Mouse (Mus musculus): Measurements from ENCODE around the gene Lce3f. TPM values are rescaled to one million over a fixed set of nuclear protein-coding genes. Genes with fewer than 3 reads are reported as not detected.
A peak's percentile ranks its signal among the peaks of the same experiment; 100 is the strongest.

The Lce3f gene
- polyA plus RNA-seq, 1 experiment = not detected

DNA sequence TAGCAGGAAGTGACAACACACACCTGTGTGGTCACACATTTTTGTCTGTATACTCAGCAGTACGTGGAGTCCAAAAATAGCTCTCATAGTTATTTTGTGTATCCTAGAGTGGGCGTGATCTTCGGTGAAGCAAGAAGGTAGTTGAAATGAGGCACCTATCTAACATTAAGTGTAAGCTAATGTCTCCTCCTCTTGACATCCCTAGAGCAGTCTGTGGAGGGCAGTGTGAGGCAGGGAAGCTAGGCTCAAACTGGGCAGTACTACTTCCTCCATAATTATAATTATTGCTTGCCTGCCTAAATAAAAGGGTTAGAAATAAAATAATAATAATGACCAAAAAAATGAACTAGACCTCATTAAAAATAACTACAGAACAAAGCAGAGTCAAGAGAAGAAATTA is 8.6 kb downstream of the Lce3f start:
- Histone ChIP-seq H3K79me2 (ENCODE audit: control insufficient read depth, insufficient read depth) (no peaks in the 10 kb centered on the region), H3K79me3 (ENCODE audit: low read depth) (no peaks in the 10 kb centered on the region), H3K4me3 (ENCODE audit: insufficient read depth, poor library complexity, severe bottlenecking) (no peak overlapping the region), H3K36me3 (ENCODE audit: control insufficient read depth, insufficient read depth) (no peaks in the 10 kb centered on the region), H3K27me3 (ENCODE audit: control insufficient read depth, insufficient read depth, insufficient read length) (no peaks in the 10 kb centered on the region), H3ac (ENCODE audit: control insufficient read depth, insufficient read length, low read depth) (no peak overlapping the region)
- TF ChIP-seq MYOG (IDR thresholded peaks at IDR 0.05; ENCODE audit: control insufficient read depth, extremely low read depth, insufficient read length) = no peak
- TF ChIP-seq USF1 (IDR thresholded peaks at IDR 0.05; ENCODE audit: low read depth) = no peak
- no peak for TF ChIP-seq FOSL1 (IDR thresholded peaks at IDR 0.05; ENCODE audit: insufficient read depth, low read length, poor library complexity, severe bottlenecking)
- no peak for TF ChIP-seq MAX (IDR thresholded peaks at IDR 0.05)
- no peak for TF ChIP-seq MYOD1 (IDR thresholded peaks at IDR 0.05; ENCODE audit: control insufficient read depth, insufficient read length, low read depth)
- no peak for TF ChIP-seq CEBPB (IDR thresholded peaks at IDR 0.05; ENCODE audit: low read depth)
- TF ChIP-seq CTCF (IDR thresholded peaks at IDR 0.05; ENCODE audit: control insufficient read depth, insufficient read depth, insufficient read length) = no peak

DNA sequence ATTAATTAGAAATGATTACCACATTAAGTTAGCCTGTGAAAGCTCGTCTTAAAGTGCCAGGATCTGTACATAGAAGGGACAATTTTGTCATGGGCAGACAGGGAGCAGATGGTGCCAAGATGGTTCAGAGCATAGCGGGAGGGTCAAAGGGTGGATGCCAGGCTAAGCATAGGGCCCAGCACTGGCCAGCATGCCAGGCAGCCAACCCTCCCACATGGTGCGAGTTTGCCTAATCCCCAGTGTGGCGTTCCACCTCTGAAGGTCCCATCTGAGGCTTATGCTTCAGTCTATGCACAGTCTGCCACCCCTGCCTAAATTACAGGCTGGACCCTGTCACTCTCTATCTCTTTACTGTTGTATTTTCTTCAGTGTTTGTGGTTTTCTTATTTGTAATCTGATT is 10.8 kb downstream of the Lce3f start:
- no peak overlapping the region for H3ac ChIP-seq (ENCODE audit: control insufficient read depth, insufficient read length, low read depth)
- TF ChIP-seq MAX (IDR thresholded peaks at IDR 0.05) (no peak), MYOD1 (IDR thresholded peaks at IDR 0.05; ENCODE audit: control insufficient read depth, insufficient read length, low read depth) (no peak)
- no peaks in the 10 kb centered on the region for H3K79me3 ChIP-seq (ENCODE audit: low read depth)
- no peaks in the 10 kb centered on the region for H3K36me3 ChIP-seq (ENCODE audit: control insufficient read depth, insufficient read depth)
- H3K27me3 ChIP-seq (ENCODE audit: control insufficient read depth, insufficient read depth, insufficient read length) = no peaks in the 10 kb centered on the region
- H3K4me3 ChIP-seq (ENCODE audit: insufficient read depth, poor library complexity, severe bottlenecking) = no peak overlapping the region
- no peaks in the 10 kb centered on the region for H3K79me2 ChIP-seq (ENCODE audit: control insufficient read depth, insufficient read depth)

DNA sequence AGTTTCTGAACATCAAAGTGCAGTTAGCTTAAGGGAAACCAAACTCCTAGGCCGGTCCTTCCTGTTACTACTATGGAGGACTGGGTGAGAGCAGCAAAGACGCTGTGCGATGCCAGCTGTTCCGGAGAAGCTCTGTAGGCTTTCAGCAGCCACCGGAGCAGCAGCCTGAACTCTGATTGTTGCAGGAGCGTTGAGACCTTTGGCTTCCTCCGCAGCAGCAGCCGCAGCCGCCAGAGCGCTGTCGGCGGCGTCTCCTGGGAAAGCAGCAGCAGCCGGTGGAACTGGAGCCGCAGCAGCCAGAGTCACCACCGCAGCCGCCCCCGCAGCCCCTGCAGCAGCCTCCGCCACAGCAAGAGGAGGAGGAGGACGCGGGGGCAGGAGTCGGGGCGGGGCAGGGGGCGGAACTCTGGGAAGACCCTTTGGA is 22.4 kb downstream of the Lce3f start:
- peak overlapping the region; percentile 11 for H3K4me3 ChIP-seq (ENCODE audit: insufficient read depth, poor library complexity, severe bottlenecking)
- no peaks in the 10 kb centered on the region for H3K79me2 ChIP-seq (ENCODE audit: control insufficient read depth, insufficient read depth)
- H3ac ChIP-seq (ENCODE audit: control insufficient read depth, insufficient read length, low read depth) = peak overlapping the region; percentile 7
- TF ChIP-seq USF1 (IDR thresholded peaks at IDR 0.05; ENCODE audit: low read depth) = no peak
- TF ChIP-seq CEBPB (IDR thresholded peaks at IDR 0.05; ENCODE audit: low read depth) = no peak
- no peaks in the 10 kb centered on the region for H3K27me3 ChIP-seq (ENCODE audit: control insufficient read depth, insufficient read depth, insufficient read length)
- no peaks in the 10 kb centered on the region for H3K36me3 ChIP-seq (ENCODE audit: control insufficient read depth, insufficient read depth)
- no peaks in the 10 kb centered on the region for H3K79me3 ChIP-seq (ENCODE audit: low read depth)

DNA sequence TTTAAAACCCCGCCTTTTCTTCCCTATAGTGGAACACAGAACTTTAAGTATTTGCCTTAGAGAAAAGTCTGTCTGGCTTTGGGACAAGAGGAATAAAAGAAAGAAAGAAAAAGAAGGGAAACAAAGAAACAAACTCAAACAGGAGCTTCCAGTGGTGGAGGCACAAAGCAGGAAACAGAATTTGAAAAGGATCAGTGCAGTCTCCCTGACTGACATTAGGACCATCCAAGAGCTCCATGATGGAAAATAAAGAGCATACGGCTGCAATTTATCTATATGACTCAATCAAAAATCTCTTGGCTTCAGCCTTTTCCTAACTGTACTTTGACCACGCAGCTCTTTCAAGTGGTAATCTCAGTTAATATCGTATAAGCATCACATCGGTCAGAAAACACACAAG is 22.8 kb downstream of the Lce3f start:
- Histone ChIP-seq H3K4me3 (ENCODE audit: insufficient read depth, poor library complexity, severe bottlenecking) (no peak overlapping the region), H3K36me3 (ENCODE audit: control insufficient read depth, insufficient read depth) (no peaks in the 10 kb centered on the region), H3K27me3 (ENCODE audit: control insufficient read depth, insufficient read depth, insufficient read length) (no peaks in the 10 kb centered on the region), H3ac (ENCODE audit: control insufficient read depth, insufficient read length, low read depth) (no peak overlapping the region), H3K79me3 (ENCODE audit: low read depth) (no peaks in the 10 kb centered on the region), H3K79me2 (ENCODE audit: control insufficient read depth, insufficient read depth) (no peaks in the 10 kb centered on the region)
- TF ChIP-seq MYOD1 (IDR thresholded peaks at IDR 0.05; ENCODE audit: control insufficient read depth, insufficient read length, low read depth) = no peak
- TF ChIP-seq FOSL1 (IDR thresholded peaks at IDR 0.05; ENCODE audit: insufficient read depth, low read length, poor library complexity, severe bottlenecking) = no peak
- no peak for TF ChIP-seq MYOG (IDR thresholded peaks at IDR 0.05; ENCODE audit: control insufficient read depth, extremely low read depth, insufficient read length)
- no peak for TF ChIP-seq USF1 (IDR thresholded peaks at IDR 0.05; ENCODE audit: low read depth)
- no peak for TF ChIP-seq MAX (IDR thresholded peaks at IDR 0.05)
- TF ChIP-seq CEBPB (IDR thresholded peaks at IDR 0.05; ENCODE audit: low read depth) = no peak
- TF ChIP-seq CTCF (IDR thresholded peaks at IDR 0.05; ENCODE audit: control insufficient read depth, insufficient read depth, insufficient read length) = no peak

DNA sequence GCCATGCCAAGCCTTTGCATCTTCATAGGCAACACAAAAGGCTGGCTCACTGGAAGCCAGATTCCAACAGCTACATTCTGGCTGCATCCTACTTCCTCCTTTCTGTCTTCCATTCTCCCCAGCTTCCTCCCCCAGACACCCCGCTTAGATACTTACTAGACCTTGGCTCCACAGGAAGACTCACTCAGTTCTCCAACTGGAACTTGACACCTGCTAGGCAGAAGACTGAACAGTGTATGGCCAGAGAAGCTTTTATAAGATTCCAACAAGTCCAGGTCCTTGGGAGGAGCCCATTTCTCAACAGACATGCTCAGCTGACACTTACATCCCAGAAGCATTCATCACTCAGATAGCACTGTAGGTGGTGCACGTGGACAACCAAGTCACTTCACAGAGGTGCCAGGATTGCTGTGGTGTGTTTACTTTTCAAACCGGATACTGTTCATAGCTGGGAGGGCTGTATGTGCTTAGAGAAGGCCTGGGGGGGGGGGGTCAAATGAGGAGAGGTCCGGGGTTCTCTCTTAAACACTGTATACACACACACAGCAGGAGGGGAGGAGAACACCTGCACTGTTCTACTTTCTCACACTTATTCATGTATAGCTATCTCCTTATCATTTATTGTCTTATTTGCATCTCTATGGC is 23.6 kb downstream of the Lce3f start, which contains the start of gene Crct1:
Gene Crct1, minus strand, starts transcription at position 228 of the 645 bp plus-strand sequence.
- no peak within 1 kb of the TSS for H3K4me3 ChIP-seq (ENCODE audit: insufficient read depth, poor library complexity, severe bottlenecking)
- no peaks in the 10 kb centered on the region for H3K27me3 ChIP-seq (ENCODE audit: control insufficient read depth, insufficient read depth, insufficient read length)
- no peaks in the 10 kb centered on the region for H3K36me3 ChIP-seq (ENCODE audit: control insufficient read depth, insufficient read depth)
- no peaks in the 10 kb centered on the region for H3K79me3 ChIP-seq (ENCODE audit: low read depth)
- no peaks in the 10 kb centered on the region for H3K79me2 ChIP-seq (ENCODE audit: control insufficient read depth, insufficient read depth)
- peak within 1 kb of the TSS; percentile 7 for H3ac ChIP-seq (ENCODE audit: control insufficient read depth, insufficient read length, low read depth)
- TF ChIP-seq CEBPB (IDR thresholded peaks at IDR 0.05; ENCODE audit: low read depth) (no peak), CTCF (IDR thresholded peaks at IDR 0.05; ENCODE audit: control insufficient read depth, insufficient read depth, insufficient read length) (no peak), USF1 (IDR thresholded peaks at IDR 0.05; ENCODE audit: low read depth) (no peak), MYOG (IDR thresholded peaks at IDR 0.05; ENCODE audit: control insufficient read depth, extremely low read depth, insufficient read length) (no peak), MAX (IDR thresholded peaks at IDR 0.05) (no peak), FOSL1 (IDR thresholded peaks at IDR 0.05; ENCODE audit: insufficient read depth, low read length, poor library complexity, severe bottlenecking) (no peak), MYOD1 (IDR thresholded peaks at IDR 0.05; ENCODE audit: control insufficient read depth, insufficient read length, low read depth) (no peak)

DNA sequence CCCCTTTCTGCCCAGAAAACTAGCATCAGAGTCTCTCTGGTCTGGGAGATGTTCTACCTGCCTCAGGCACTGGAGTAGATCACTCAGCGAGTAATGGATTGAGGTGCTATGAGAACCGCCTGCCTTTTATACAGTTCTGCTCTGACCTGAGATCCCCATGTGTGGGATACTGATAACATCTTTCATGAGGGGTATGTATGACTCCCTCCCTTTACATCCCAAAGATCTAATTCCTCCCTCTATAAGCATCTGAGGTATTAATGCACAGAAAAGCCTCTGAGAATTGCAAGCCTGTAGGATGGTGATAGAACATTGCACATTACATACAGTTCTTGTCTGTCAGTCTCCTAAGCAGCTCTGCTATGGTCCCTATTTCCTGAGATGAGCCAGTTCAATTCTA is 26.9 kb downstream of the Lce3f start, which contains the start of gene Lce1m:
Gene Lce1m, minus strand, starts transcription at position 101 of the 400 bp plus-strand sequence.
- TF ChIP-seq CEBPB (IDR thresholded peaks at IDR 0.05; ENCODE audit: low read depth) (no peak), MAX (IDR thresholded peaks at IDR 0.05) (no peak), MYOD1 (IDR thresholded peaks at IDR 0.05; ENCODE audit: control insufficient read depth, insufficient read length, low read depth) (no peak), USF1 (IDR thresholded peaks at IDR 0.05; ENCODE audit: low read depth) (no peak), CTCF (IDR thresholded peaks at IDR 0.05; ENCODE audit: control insufficient read depth, insufficient read depth, insufficient read length) (no peak), FOSL1 (IDR thresholded peaks at IDR 0.05; ENCODE audit: insufficient read depth, low read length, poor library complexity, severe bottlenecking) (no peak), MYOG (IDR thresholded peaks at IDR 0.05; ENCODE audit: control insufficient read depth, extremely low read depth, insufficient read length) (no peak)

More for the DNA sequence above, 26.9 kb downstream of the Lce3f start, which contains the start of gene Lce1m:
- H3K36me3 ChIP-seq (ENCODE audit: control insufficient read depth, insufficient read depth) = no peaks in the 10 kb centered on the region
- H3K79me2 ChIP-seq (ENCODE audit: control insufficient read depth, insufficient read depth) = no peaks in the 10 kb centered on the region
- no peaks in the 10 kb centered on the region for H3K79me3 ChIP-seq (ENCODE audit: low read depth)
- no peak within 1 kb of the TSS for H3ac ChIP-seq (ENCODE audit: control insufficient read depth, insufficient read length, low read depth)
- no peaks in the 10 kb centered on the region for H3K27me3 ChIP-seq (ENCODE audit: control insufficient read depth, insufficient read depth, insufficient read length)
- H3K4me3 ChIP-seq (ENCODE audit: insufficient read depth, poor library complexity, severe bottlenecking) = no peak within 1 kb of the TSS

Data from C2C12 (cell line).